Mouse (Mus musculus): ENCODE results near the gene Gpr149. TPM values are rescaled to one million over a fixed set of nuclear protein-coding genes. Genes with fewer than 3 reads are reported as not detected.

Gene Gpr149
- total and polyA plus RNA-seq, 3 experiments: not detected

DNA sequence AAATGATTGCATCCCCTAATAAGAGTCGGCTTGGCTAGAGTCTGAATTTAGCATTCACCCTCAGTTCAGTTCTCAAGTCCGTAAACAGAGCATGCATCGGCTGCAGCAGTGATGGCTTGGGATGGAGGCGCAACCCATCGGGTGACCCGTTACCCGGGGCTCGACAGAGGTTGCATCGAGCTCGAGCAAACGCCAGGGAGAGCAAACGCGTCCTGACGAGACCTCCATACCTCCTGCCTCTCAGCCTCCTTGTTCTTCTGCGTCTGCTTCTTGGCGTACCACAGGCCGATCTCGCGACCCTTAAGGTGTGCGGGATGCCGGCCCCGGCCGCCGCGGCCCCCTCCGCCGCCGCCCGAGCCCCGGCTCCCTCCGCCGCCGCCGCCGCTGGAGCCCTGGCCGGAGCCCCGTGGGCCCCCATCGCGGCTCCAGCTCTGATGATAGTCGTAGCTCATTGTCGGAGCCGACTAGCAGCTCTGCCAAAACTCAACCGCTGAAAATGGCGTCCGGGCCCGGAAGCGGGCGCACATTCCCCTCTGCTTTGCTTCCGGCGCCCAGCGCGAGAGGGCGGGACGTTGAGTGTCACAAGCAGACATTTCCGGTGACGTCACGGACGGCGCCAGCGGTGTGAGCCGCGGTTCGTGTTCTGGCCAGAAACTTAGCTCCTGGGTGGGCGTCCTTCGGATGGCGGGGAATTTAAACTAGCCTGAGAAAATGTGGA, 98.3 kb downstream of the Gpr149 start, which contains the start of gene Dhx36 (continued):
- no peak; the same call in 1 of the 2 replicates for TF ChIP-seq GABPA (IDR thresholded peaks at IDR 0.05; ENCODE audit: insufficient replicate concordance, low read depth, low read length)
- TF ChIP-seq UBTF (IDR thresholded peaks at IDR 0.05; ENCODE audit: low read depth, low read length): no peak
- TF ChIP-seq POLR2A (IDR thresholded peaks at IDR 0.05; ENCODE audit: low read depth, low read length): peak; percentile 83
- peak; percentile 84; the same call in 1 of the 2 replicates for TF ChIP-seq NELFE (IDR thresholded peaks at IDR 0.05; ENCODE audit: low read depth, low read length)
- peak; percentile 91 for TF ChIP-seq ELF1 (IDR thresholded peaks at IDR 0.05; ENCODE audit: low read depth, low read length)
- no peak for TF ChIP-seq SMC3 (IDR thresholded peaks at IDR 0.05; ENCODE audit: low read depth, low read length)
- TF ChIP-seq ETS1 (conservative IDR thresholded peaks at IDR 0.05; ENCODE audit: low read depth, low read length): no peak
- no peak for TF ChIP-seq CTCF (conservative IDR thresholded peaks at IDR 0.05 in 1 of 2, IDR thresholded peaks at IDR 0.05 in 1 of 2; ENCODE audit: low read depth in 2 of 2, low read length in 2 of 2)
- TF ChIP-seq CHD1 (IDR thresholded peaks at IDR 0.05; ENCODE audit: low read depth, low read length): no peak
- no peak for TF ChIP-seq RCOR1 (conservative IDR thresholded peaks at IDR 0.05; ENCODE audit: low read depth, low read length)
- no peak for TF ChIP-seq JUND (conservative IDR thresholded peaks at IDR 0.05; ENCODE audit: low read depth, low read length)

DNA sequence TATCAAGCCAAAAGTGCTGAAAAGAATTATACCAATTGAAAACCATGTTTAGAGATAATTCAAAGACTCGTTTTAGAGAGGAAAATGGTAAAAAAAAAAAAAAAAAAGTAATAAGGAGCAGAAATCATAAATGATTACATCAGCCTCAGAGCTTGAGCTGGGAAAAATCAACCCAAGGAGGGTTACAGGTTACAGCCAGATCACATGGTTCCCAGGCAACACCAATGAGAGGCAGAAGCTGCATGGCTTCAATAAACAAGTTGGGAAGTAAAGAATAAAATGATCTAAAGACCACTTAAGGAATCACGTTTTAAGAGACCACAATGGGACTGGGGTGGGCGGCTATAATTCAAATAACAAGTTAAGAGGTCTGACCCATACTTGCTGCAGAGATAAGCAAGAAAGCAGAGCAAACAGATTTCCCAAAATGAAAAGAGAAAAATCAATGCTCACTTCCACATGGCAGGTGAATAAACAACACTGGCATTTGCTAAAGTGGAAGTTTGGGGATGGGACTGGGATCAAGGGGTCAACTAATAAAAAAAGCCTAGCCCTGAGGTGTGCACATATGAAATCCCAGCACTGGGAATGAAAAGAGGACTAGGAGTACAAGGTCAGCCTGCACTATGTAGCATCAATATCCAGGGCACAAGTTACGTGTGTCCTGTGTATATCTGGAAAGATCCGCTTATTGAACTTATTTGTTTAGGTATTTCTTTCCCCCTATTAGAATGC, 99.6 kb downstream of the Gpr149 start:
- dilution Hi-C loops (cut with MboI; ENCODE audit: extremely low pct_ligation_motif_present, extremely low pct_unique_long_range_greater_than_20kb, low sequenced_read_pairs): no loop called here
- H3K79me2 ChIP-seq (replicated peaks; ENCODE audit: control insufficient read depth, extremely low read depth, insufficient read depth, poor library complexity, severe bottlenecking): peaks cover 23% of the 10 kb centered on the region
- TF ChIP-seq NRF1 (IDR thresholded peaks at IDR 0.05; ENCODE audit: low read depth, low read length) (no peak), USF1 (IDR thresholded peaks at IDR 0.05; ENCODE audit: low read depth, low read length) (peak; percentile 2; the same call in 1 of the 2 replicates)
- H3K27ac ChIP-seq (ENCODE audit: insufficient read depth, low read depth): no peak overlapping the region
- DNase-seq (ENCODE audit: extremely low read depth): peak; percentile 30
- in situ Hi-C loops (cut with MboI; ENCODE audit: low pct_ligation_motif_present, low pct_unique_long_range_greater_than_20kb, low sequenced_read_pairs): no loop called here
- peaks cover 0 to 6% of the 10 kb centered on the region in 2 experiments; a peak in 1 of 4 replicates for H3K4me1 ChIP-seq (ENCODE audit: control insufficient read depth in 1 of 2, insufficient read depth in 2 of 2)
- H3K4me2 ChIP-seq (ENCODE audit: insufficient read depth, low read depth, poor library complexity, severe bottlenecking): peak overlapping the region; percentile 98
- peak overlapping the region; percentile 72 for H3K9ac ChIP-seq (ENCODE audit: insufficient read depth, low read depth)
- peak overlapping the region; percentile 82 to 100 (median 86) for H3K4me3 ChIP-seq (replicated peaks in 1 of 3; ENCODE audit: low read depth in 2 of 3, low read length in 2 of 3, poor library complexity in 1 of 3)
- H3K9me3 ChIP-seq (replicated peaks; ENCODE audit: low read length): no peaks in the 10 kb centered on the region
- no peaks in the 10 kb centered on the region for H3K27me3 ChIP-seq (replicated peaks)
- peaks cover 2 to 20% of the 10 kb centered on the region in 2 experiments for H3K36me3 ChIP-seq (replicated peaks in 1 of 2; ENCODE audit: control insufficient read depth in 1 of 2, insufficient read depth in 1 of 2, low read length in 1 of 2)

GRCm38 (mm10) chr3:62499327-62499726, 105.6 kb downstream of the Gpr149 start:
- H3K4me3 ChIP-seq (replicated peaks in 1 of 3; ENCODE audit: low read depth in 2 of 3, low read length in 2 of 3, poor library complexity in 1 of 3): no peak overlapping the region
- H3K9me3 ChIP-seq (replicated peaks; ENCODE audit: low read length): no peaks in the 10 kb centered on the region
- H3K27ac ChIP-seq (ENCODE audit: insufficient read depth, low read depth): no peak overlapping the region
- H3K9ac ChIP-seq (ENCODE audit: insufficient read depth, low read depth): no peak overlapping the region
- H3K4me1 ChIP-seq (ENCODE audit: control insufficient read depth in 1 of 2, insufficient read depth in 2 of 2): no peaks in the 10 kb centered on the region
- DNase-seq (ENCODE audit: extremely low read depth): no peak
- H3K36me3 ChIP-seq (replicated peaks in 1 of 2; ENCODE audit: control insufficient read depth in 1 of 2, insufficient read depth in 1 of 2, low read length in 1 of 2): peaks cover 23 to 66% of the 10 kb centered on the region in 2 experiments
- H3K4me2 ChIP-seq (ENCODE audit: insufficient read depth, low read depth, poor library complexity, severe bottlenecking): no peak overlapping the region
- TF ChIP-seq IRF4 (IDR thresholded peaks at IDR 0.05; ENCODE audit: low read depth, low read length) (no peak), MEF2A (IDR thresholded peaks at IDR 0.05; ENCODE audit: borderline replicate concordance, low read depth, low read length) (no peak)
- peaks cover 2% of the 10 kb centered on the region for H3K79me2 ChIP-seq (replicated peaks; ENCODE audit: control insufficient read depth, extremely low read depth, insufficient read depth, poor library complexity, severe bottlenecking)
- dilution Hi-C loops (cut with MboI; ENCODE audit: extremely low pct_ligation_motif_present, extremely low pct_unique_long_range_greater_than_20kb, low sequenced_read_pairs) (no loop called here), in situ Hi-C loops (cut with MboI; ENCODE audit: low pct_ligation_motif_present, low pct_unique_long_range_greater_than_20kb, low sequenced_read_pairs) (no loop called here)
- H3K27me3 ChIP-seq (replicated peaks): no peaks in the 10 kb centered on the region

Measured in CH12.LX (cell line).